Mouse (Mus musculus) common myeloid progenitor, adult 5-6 weeks (primary cell): ENCODE data around the gene Gm28635. TPM values are rescaled to one million over a fixed set of nuclear protein-coding genes. Genes with fewer than 3 reads are reported as not detected.

ENCODE experiments used
- ATAC-seq: replicated peaks from 2 replicates; pipeline ENCODE4 v1.8.0; 2016; ENCODE audit warnings: low read depth, mild to moderate bottlenecking, moderate TSS enrichment, inconsistent platforms; ENCODE audit not compliant: poor library complexity, severe bottlenecking
- total RNA-seq: library from RNA; stranded (forward); fragments of 200-1000, 187-1606 nt; gene quantifications from 2 replicates; pipeline ENCODE4 v1.2.3, GENCODE M21; 2017

Gm28635 gene
- total RNA-seq, result 6.6 TPM in 1 of 2 replicates, not detected in the other

GRCm38 (mm10) chr2:84677968-84678880 is at the start of gene Gm28635, which contains the start of gene Med19:
TSS of gene Gm28635 (minus strand) at chr2:84678041.
TSS of gene Med19 (plus strand) at chr2:84678402.
- peak; percentile 97 for ATAC-seq

- ATAC-seq, result peak; percentile 95
These were observed 49.5 kb upstream of the Gm28635 start, which contains the start of gene Clp1 for GRCm38 (mm10) chr2:84727172-84727858. TSS of gene Clp1 (minus strand) at chr2:84727350.

GRCm38 (mm10) chr2:84726716-84727115 is 48.9 kb upstream of the Gm28635 start:
- no peak for ATAC-seq

- ATAC-seq, result no peak
These were observed 47.9 kb upstream of the Gm28635 start for GRCm38 (mm10) chr2:84725770-84726169.

GRCm38 (mm10) chr2:84723856-84724255 is 46.0 kb upstream of the Gm28635 start:
- no peak for ATAC-seq

- ATAC-seq, result no peak
These were observed 43.3 kb upstream of the Gm28635 start for GRCm38 (mm10) chr2:84721182-84721581.

GRCm38 (mm10) chr2:84720718-84721117 is 42.9 kb upstream of the Gm28635 start:
- no peak for ATAC-seq

- ATAC-seq, result no peak
These were observed 39.5 kb upstream of the Gm28635 start for GRCm38 (mm10) chr2:84717357-84717756.

- ATAC-seq, result no peak
These were observed 38.8 kb upstream of the Gm28635 start for GRCm38 (mm10) chr2:84716423-84717355.

- peak; percentile 88 for ATAC-seq
These were observed 37.9 kb upstream of the Gm28635 start for GRCm38 (mm10) chr2:84715562-84716361.

GRCm38 (mm10) chr2:84714811-84715561 is 37.1 kb upstream of the Gm28635 start, which contains the start of gene Zdhhc5:
TSS of gene Zdhhc5 (minus strand) at chr2:84715180.
- ATAC-seq, result peak; percentile 82

- no peak for ATAC-seq
These were observed 36.6 kb upstream of the Gm28635 start for GRCm38 (mm10) chr2:84714422-84714810.

- no peak for ATAC-seq
These were observed 34.1 kb upstream of the Gm28635 start for GRCm38 (mm10) chr2:84711898-84712297.

GRCm38 (mm10) chr2:84707523-84707922 is 29.7 kb upstream of the Gm28635 start:
- ATAC-seq, result no peak

GRCm38 (mm10) chr2:84705295-84705694 is 27.5 kb upstream of the Gm28635 start:
- peak; percentile 56; the same call in 1 of the 2 replicates for ATAC-seq

- no peak for ATAC-seq
These were observed 26.5 kb upstream of the Gm28635 start for GRCm38 (mm10) chr2:84704329-84704728.

GRCm38 (mm10) chr2:84703497-84703896 is 25.7 kb upstream of the Gm28635 start:
- peak; percentile 45; the same call in 1 of the 2 replicates for ATAC-seq

- no peak for ATAC-seq
These were observed 17.3 kb upstream of the Gm28635 start for GRCm38 (mm10) chr2:84695007-84695695.
